Mouse (Mus musculus) urinary bladder, postnatal 36 days (tissue): ENCODE data around the gene Ptpn6.

ENCODE experiments used
- DNase-seq, 2 experiments: peaks; one replicate each; pipeline ENCODE4 v3.0.0; 2022; ENCODE audit warnings: low spot score in 2 of 2, mixed read lengths in 1 of 2

Ptpn6 gene

DNA sequence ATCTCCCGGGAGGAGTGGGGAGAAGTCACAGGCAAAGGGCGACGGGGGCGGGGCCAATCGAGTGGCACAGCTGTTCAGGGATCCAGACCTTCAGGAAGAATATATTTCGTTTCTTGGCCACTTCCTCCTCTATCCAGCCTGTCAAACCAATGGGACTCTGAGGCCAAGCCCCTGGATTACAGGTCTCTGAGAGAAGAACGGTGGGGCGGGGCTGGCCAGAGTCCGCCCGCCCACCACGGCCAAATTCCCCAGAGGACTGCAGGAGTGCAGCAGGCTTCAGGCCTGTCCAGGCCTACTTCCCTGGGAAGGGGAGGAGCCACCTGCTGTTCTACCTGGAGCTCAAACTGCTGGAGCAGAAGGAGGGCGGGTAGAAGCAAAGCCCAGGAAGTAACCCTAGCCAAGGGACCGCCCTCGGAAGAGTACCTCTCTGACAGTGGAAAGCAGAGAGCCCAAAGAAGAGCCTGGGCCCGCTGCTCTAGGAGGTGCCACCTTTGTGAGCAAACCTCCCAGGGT, at the start of gene Ptpn6:
Ptpn6 (minus strand) TSS at position 204 of the 513 bp plus-strand sequence.
- peak; percentile 64 to 78 for DNase-seq

DNA sequence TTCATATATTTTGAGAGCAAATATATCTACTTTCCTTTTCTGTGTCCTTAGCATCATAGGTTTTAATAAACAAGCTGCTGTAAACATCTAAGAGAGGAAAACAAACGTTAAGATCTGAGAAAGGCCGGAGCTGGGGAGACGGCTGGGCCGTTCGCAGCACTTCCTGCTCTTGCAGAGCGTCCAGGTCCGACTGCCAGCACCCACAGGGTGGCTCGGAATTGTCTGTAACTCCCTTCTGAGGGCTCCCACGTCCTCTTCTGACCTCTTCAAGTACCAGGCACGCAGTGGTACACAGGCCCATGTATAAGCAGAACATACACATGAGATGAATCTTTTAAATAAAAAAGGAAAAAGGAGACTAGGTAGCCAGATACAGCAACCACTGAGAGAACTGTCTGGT, 49.2 kb upstream of the Ptpn6 start:
- no peak for DNase-seq

DNA sequence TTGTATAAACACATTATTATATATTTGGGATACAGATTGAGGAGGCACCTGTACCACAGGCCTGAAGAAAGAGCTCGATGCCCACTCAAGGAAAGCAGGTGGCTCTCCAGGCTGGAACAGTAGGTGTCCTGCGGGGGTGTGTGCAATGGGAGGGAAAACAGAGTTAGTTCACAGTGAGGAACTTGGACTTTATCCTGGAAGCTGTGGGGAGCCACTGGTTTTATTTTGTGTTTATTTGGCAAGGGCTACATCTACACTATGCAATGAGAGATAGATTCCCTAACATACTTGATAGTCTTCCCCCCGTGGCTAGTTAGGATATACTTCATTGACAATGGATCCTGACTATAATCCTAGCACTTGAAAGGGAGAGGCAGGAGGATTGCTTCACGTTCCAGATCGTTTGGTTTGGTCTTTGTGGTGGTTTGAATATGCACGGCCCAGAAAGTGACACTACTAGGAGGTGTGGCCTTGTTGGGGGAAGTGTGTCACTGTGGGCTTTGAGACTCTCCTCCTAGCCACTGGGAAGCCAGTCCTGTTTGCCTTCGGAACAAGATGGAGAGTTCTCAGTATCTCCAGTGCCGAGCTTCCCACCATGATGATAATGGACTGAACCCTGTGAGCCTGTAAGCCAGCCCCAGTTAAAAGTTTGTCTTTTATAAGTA, 48.4 kb upstream of the Ptpn6 start:
- DNase-seq, result no peak

DNA sequence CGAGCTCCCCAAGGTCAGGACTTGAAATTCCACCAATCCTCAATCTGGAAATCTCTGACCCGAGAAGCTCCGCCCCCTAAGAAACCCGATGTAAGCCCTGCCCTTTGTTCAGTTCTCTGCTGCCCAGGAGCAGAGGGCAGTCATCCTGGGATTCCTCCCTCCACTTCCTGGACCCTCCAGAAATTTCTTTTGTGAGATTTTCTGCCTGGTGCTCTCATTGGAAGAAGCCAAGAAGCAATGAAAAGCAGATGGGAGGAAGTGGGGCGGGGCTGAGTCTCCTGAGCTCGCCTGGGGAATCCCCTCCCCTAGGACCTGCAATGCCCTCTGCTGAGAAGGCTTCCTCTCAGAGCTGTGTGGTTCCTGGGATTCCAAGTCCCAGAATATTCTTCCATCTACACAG, 43.9 kb upstream of the Ptpn6 start:
- no peak for DNase-seq

DNA sequence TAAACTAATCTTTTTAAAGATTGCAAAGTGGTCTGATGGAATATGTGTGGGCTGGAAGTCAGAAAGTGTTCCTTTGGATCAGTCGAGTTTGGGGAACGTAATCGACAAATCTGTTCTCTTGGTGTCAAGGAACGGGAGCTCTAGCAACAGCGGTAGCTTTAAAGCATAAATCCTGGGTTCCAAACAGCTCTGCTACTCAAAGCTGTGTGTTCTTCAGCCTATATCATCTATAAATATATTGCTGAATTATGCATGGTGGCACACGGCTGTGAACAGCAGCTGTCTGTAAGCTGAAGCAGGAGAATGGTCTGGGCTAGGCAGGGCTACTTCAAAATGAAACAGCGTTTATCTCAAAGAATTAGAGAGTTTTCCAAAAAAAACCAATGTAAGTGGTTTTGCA, 42.4 kb upstream of the Ptpn6 start:
- no peak for DNase-seq

DNA sequence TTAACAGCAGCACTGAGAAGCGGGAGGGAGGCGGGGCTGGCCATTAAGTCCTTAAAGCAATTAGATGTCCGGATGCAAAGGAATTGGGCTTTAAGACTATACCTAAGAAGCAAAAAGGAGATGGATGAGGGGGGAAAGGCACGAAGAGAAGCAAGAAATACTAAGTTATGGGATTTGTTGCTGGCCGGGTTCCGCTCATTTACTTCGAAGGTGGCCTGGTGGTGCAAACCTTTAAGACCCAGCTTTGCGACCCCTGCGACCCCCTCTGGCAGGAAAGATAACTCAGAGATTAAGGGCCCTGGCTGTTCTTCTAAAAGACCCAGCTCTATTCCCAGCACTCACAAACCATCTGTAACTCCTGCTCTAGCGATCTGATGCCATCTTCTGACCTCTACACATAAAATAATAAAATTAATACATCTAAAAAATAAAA, 41.5 kb upstream of the Ptpn6 start:
- no peak for DNase-seq

DNA sequence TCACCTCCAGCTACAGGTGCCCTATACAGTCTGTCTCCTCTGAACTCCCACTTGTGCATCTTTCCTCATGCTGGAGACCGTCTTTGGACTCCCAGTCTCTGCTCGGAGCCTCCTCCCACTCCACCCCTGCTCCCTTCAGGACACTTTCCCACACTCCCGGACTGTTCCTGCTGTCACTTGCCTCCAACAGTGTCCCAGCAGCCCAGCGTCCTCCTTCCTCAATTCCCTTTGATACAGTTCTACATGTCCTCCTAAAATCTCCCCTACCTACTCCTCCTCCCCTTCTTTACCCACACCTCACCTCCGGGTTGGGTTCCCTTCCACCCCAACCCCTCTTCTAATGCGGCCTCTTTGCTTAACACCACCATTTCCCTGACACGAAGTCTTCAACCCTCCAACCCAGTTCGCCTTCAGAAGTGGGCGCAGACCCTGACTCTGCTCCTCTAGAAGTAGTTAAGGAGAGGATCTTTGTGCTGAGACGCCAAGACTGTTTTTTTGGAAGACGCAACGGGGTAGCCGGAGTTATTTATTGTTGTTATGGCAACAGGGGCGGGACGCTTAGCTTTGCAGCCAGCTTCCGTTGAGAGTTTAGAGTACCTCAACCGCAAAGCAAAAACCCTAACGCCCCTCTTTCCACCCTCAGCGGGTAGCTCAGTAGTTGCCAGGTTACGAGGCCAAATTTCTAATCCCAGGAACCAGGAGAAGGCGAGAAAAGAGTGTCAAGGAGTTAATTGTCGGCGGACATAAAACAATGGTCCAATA, 40.9 kb upstream of the Ptpn6 start, which contains the start of gene Lrrc23:
Lrrc23 (minus strand) TSS at position 506 of the 762 bp plus-strand sequence.
- no peak for DNase-seq

DNA sequence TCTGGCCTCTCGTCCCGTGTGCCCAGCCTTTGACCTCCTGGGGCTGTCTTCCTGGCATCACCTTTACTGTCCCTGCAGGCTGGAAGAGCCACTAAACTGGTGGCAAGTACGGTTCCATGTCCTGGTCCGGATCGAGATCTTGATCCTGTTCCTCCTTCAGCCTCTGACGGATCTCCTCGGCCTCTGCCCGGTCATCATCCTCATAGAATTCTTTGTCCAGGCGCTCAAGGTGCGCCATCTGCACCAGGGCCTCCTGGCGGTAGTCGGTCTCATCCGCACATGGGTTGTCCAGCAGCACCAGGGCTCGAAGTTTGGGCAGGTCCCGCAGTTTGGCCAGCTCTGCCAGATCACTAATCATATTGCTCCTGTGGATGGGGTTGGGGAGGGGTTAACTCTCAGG, 32.0 kb upstream of the Ptpn6 start:
- no peak for DNase-seq

DNA sequence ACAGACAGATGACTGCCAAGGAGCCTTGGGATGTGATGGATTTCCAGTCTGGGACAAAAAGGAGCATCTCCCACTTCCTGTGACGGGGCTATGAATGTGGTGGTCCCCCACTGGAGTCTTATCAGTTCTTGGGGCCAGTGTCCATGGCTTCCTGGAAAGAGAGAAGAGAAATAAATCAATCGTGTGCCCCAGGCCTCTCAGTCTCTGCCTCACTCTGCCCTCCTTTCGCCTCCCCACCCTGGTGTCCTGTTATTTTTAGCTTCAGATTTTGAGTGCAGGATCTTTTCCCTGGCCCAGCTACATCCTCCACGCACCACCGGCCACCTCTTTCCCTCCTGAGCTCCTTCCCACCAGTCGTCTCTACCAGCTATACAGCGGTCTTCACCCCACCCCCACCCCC, 31.5 kb upstream of the Ptpn6 start:
- DNase-seq, result no peak

DNA sequence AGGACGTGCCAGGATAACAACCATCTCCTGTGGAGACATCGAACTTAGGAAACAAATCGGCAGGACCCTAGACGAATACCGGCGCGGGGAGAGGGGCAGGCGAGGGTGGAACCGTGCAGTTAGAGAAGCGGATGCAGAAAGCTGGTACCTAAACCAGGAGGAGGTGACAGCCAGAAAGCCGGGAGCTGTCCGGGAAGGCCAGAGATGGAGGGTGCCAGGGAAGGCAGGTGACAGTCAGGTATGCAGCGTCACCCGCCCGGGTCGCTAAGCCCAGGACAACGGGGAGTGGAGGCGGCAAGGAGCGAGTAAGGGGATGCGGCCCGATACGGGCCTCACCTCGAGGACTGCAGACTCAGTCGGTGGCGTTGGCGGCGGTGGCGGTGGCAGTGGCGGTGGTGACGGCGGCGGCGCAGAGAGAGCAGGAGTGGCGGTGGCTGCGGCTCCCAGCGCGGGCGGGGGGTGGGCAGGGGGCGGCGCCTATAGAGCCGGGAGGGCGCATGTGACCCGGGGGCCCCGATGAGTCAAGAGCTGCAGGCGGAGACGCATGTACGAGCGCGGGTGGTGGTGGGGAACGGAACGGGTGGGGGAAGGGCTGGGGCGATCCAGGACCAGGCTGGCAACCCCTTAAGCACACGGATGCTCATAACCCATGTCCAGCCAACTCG, 30.7 kb upstream of the Ptpn6 start, which contains the start of gene Eno2:
Eno2 (minus strand) TSS at position 573 of the 665 bp plus-strand sequence.
- DNase-seq, result no peak

DNA sequence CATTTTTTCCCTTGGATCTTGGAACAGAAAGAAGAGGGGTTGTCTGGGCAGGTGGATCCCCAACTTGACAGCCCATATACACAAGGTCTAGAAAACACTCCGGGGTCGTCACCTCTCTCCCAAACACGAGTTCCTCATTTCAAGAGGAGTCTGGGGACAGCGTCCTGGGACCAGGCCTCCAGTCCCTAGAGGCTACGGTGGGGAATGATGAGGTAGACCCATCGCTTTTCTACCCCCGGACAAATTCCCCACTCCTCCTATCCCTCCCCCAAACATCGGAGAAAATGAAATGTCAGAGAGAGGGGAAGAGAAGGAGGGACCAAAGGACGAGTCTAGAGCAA, 30.2 kb upstream of the Ptpn6 start:
- no peak for DNase-seq

DNA sequence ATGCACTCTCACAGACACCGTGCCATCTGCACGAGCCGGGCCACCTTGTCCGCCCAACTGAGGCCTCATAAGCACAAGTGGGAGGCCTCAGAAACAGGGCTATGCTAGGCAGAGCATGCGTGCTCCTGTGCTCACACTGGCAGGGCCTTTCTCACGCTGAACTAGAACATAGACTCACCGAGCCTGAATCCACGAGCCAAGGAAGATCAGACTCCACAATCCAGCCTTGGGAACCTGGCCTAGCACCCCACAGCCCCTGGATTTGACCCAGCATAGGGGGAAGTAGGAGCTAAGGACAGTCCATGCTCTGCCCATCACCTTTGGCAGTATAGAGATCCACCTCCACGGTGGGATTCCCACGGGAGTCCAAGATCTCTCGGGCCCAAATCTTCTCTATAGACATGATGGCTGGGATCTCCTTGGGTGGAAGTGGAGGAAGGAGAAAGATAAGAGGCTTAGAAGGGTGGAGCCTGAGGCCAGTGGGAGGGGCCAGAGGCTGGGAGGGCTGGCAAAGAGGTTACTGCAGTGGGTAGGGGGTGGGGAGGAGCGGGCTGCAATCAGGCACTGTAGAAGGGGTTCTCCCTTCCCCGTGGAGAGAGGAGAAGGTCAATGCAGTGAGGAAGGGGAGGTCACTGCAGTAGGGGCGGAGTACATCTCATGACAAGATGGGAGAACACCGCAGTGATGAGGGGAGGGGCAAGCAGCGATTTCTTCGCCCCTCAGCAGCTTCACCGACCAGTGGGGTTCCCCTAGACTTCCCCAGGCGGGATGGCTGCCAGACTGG, 29.6 kb upstream of the Ptpn6 start:
- peak in 1 of 2 experiments; percentile 16 for DNase-seq

DNA sequence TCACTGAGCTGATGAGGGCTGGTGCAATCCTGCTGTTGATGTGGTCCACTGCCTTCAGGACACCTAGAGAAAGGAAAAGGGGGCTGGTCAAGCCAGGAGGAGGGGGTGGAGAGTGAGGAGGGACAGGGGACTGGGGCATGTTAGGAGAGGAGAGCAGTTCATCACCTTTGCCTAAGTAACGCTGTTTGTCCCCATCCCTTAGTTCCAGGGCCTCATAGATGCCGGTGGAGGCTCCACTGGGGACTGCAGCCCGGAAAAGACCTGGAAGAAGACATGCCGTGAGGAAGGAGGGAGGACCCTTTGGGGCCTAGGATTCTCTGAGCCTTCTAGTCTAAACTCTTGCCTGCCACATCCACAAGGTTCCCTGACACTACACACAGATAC, 29.0 kb upstream of the Ptpn6 start:
- no peak for DNase-seq

DNA sequence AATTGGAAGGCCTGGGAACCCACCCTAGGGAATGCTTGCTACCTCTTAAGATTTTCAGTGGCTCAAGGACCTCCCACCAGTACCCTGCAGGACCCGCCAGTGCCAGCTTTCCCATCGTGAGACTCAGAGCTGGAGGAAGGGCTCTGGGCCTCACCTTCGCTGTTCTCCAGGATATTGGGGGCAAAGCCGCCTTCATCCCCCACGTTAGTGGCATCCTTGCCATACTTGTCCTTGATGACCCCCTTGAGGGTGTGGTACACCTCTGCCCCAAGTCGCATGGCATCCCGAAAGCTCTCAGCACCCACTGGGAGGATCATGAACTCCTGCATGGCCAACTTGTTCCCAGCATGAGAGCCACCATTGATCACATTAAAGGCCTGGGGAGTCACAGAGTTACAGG, 27.4 kb upstream of the Ptpn6 start:
- DNase-seq, result no peak

DNA sequence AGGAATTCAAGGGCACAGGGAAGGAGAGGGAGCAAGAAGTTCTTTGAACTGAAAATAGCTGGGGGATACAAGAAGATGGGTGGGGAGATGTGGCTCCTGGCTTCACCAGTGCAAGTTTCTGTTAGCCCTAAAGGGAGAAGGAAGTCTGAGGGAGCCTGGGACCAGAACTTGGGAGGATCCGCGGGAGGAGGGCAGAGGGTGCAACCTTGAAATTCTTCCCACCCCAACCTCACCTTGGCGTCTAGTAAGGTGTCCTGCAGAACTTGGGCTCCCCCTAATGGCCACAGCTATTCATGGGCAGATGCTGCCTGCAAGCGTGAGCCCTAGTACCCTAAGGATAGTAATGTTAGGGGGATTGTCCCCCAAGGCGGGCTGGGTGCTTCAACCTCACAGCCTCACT, 20.7 kb upstream of the Ptpn6 start:
- peak; percentile 84 to 85 for DNase-seq

DNA sequence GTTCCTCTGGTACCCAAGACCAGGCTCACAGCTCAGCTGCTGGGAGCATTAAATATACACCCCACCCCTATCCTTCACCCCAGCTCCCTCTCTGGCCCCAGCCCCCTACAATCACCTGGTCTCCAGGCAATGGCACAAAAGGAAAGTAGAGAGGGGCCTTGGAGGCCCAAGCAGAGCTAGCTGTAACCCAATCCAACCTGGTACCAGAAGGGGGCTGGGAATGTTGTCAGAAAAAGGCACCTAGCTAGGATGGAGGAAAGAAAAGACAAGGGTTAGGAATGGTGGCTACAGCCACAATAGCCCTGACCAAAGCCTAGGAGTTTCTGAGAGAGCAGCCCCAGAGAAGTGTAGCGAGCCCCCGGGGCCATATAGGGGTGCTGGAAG, 20.3 kb upstream of the Ptpn6 start:
- no peak for DNase-seq

DNA sequence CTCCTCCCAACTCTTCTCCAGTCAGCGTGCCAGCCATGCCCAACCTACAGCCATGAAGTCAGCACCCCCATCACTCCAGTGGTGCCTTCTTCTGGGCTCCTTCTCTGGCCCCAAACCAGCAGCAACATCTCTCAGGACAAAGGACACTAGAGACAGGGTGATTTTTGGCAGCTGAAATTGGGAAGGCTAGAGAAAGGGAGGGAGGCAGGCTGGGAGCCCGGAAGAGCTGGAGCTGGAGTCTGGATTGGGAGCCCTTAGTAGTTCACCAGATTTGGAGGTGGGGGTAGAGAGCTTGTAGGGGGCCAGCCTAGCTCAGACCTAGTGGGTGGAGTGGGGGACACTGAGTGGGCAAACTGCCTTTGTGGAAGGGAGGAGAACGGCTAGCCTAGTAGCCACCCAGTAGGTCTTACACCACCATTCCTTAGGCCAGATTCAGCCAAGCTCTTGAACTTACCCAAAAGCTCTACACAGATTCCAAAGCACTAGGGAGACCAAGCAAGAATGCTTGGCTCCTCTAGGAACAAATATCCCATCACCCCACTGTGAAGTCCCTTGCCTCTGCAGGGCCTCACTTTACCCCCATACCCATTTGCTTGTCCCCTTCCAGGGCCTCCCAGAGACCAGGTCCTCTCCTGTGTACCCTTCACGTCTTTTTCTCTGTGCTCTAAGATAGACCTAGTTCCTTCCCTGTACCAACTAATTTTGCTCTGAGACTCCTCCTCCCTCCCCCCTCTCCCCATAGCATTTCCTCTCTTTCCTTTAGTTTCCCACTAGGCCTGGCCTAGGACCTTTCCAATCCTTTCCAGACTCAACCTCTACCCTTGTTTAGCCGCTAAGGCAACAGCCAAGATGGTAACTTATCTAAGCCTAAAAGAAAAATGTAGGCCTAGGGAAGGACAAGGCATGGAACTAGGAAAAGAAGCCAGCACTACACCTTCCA, 19.7 kb upstream of the Ptpn6 start:
- peak in 1 of 2 experiments; percentile 45 for DNase-seq

DNA sequence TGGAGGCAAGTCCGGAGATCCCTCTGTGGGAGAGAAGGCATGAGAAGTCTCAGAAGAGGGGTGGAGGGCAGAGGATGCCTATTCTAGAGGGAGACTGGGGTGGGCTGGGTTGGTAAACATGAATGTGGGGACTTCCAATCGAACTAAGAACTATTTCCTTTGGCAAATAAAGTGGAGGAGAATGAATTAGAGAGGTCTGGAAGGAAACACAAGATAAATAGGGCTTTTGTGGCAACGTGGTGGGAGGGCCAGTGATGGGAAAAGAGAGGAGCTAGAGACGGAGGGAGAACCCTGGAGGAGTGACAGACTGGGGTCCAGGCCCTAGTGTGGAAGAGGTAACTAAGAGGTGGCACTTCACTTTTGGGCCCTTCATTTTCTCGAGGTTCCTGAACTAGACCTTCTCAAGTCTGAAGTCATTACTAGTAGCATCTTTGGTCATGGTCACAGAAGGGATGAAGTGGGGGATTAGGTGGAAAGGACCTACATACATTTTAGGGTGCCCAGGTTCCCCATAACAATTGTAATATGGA, 18.9 kb upstream of the Ptpn6 start:
- DNase-seq, result no peak

DNA sequence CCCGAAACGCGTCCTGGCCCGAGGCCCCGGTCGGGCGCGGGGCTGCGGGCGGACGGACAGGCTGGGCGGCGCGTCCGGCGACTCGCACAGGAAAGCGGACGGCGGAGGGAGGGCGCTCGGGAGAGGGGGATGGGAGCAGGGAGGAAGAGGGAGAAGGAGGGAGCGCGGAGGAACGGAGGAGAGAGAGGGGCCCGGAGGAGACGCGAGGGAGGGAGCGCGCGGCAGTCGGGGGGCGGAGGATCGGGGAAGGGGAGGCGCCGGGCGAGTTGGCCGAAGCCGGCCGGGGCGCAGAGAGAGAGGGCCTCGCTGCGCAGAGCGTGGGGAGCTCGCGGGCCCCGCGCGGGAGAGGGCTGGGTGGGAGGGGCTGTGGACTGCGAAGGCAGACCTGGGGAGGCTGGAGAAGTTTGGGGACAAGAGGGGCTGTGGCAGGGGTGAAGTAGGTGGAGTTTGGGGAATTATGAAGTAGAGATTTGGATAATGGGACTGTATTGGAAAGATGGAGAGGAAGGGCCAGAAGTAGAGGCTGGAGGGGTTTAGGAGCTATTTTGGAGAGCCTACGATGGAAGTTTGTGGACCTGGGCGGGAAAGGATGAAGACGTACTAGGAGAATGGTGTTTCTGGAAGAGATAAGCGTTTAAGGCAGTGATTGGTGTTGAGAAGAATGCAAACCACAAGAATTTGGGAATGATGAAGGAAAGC, 18.3 kb upstream of the Ptpn6 start:
- DNase-seq, result peak; percentile 73 to 87
